Mouse (Mus musculus) urinary bladder, adult 2 months (tissue): ENCODE measurements around the gene Hps4. TPM values are rescaled to one million over a fixed set of nuclear protein-coding genes. Genes with fewer than 3 reads are reported as not detected.

ENCODE experiments used
- DNase-seq: peaks from one replicate; pipeline ENCODE4 v3.0.0; 2022; ENCODE audit warnings: low spot score
- polyA plus RNA-seq: library from polyadenylated mRNA; depleted of rRNA; stranded (reverse); fragments of >200 nt; gene quantifications from 2 replicates; pipeline ENCODE4 v1.2.3, GENCODE M21; 2012

The Hps4 gene
- polyA plus RNA-seq, 1 experiment, result 23.6 TPM

DNA sequence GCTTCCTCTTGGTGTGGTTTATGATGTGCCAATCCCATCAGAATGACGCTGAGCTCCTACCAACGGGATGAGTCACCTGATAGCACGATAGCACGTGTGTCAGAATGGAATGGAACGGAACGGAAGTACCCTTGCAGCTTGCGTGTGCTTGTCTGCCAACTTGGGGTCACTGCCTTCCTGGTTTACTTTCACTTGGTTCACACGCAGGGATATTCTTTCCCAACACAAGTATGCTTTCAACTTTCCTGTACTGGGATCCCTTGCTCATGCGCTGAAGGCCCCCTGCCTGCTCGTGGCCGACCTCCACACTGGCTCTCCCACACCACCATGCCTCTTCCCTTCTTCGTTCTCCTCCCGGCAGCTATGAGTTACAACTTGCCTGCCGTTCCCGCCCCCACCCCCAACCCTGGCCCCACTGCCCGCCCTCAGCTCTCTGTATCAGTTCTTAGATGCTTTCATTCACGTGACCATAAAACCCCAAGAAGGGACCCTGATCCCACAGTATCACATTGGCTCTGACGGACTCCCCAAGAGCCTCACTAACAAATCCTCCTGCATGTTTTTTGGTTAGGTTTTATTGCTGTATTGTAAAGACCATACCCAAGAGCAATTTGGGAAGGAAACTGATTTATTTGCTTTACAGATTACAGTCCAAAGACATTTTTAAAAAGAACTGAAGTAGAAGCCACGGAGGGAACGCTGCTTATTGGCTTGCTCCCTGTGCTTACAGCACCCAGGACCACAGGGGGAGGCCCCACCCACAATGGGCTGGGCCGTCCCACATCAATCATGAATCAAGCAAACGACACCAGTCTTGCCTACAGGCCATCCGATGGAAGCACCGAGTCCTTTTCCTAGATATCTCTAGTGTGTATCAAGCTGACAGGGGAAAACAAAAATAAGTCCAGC, 18.0 kb upstream of the Hps4 start:
- DNase-seq, result no peak

DNA sequence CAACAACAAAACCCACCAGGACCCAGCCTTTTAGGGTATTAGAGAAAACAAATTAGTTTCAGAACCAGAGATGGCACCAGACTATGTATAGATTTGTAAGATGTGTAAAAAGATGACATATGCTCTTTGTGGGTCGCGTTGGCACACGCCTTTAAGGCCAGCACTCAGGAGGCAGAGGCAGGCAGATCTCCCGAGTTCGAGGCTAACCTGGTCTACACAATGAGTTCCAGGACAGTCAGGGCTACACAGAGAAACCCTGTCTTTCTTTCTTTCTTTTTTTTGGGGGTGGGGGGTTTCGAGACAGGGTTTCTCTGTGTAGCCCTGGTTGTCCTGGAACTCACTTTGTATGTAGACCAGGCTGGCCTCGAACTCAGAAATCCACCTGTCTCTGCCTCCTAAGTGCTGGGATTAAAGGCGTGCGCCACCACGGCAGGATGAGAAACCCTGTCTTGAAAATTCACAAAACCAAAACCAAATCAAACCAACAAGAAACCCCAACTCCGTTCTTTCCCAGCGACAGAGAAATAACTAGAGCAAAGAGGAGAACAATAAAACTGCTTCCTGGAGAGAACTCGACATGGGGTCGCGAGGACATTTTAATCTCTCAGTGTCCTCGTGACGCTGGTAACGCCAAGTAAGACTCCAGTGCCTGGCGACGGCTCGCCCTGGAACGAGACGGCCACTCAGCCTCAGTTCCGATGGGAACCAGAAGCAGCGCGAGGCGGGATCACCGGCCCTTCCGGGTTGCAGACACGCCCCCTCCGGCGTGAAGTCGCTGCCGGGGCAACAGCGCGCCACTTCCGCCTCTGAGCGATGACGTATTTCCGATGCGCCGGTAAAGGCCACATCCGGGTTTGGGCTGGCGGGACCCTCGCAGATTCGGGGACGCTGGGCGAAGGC, 17.1 kb upstream of the Hps4 start, which contains the start of gene Tfip11:
Gene Tfip11, plus strand, starts transcription at position 813 of the 900 bp plus-strand sequence.
- peak; percentile 94 for DNase-seq

DNA sequence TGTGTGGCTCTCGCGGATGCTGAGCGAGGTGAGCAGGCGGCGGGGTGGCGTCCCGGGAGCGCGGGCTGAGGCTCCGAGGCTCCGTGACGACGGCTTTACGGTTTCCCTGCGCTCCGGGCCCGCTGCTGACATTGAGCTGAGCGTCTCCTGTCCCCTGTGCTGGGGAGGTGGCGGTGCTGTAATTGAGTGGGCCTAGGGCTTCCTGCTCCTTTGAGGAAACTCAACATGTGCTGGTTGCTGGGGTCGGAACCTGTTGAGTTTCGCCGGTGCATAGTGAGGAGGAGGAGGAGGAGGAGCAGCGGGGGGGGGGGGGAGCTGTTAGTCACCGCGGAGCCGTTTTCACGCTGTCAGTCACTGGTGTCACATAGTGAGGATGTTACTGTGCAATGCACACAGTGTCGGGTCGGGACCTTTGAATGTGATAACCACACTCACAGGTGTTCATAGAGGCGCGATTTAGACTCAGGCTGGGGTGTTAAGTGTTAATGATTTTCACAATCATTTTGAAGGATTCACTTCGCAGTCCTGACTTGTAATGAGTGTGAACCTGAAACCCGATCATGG, 16.4 kb upstream of the Hps4 start:
- DNase-seq, result no peak

DNA sequence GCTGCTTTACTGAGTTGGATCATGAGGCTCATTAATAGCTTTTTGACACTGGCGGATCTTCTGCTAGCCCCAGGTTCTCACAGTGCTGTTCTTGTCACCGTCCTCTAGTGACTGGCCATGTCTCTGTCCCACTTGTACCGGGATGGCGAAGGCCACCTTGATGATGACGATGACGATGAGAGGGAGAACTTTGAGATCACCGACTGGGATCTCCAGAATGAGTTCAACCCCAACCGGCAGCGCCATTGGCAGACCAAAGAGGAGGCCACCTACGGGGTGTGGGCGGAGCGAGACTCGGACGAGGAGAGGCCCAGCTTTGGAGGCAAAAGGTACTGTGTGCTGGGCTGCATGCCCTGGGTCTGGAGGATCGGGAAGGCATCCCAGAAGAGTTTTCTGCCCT, 15.0 kb upstream of the Hps4 start:
- DNase-seq, result no peak

DNA sequence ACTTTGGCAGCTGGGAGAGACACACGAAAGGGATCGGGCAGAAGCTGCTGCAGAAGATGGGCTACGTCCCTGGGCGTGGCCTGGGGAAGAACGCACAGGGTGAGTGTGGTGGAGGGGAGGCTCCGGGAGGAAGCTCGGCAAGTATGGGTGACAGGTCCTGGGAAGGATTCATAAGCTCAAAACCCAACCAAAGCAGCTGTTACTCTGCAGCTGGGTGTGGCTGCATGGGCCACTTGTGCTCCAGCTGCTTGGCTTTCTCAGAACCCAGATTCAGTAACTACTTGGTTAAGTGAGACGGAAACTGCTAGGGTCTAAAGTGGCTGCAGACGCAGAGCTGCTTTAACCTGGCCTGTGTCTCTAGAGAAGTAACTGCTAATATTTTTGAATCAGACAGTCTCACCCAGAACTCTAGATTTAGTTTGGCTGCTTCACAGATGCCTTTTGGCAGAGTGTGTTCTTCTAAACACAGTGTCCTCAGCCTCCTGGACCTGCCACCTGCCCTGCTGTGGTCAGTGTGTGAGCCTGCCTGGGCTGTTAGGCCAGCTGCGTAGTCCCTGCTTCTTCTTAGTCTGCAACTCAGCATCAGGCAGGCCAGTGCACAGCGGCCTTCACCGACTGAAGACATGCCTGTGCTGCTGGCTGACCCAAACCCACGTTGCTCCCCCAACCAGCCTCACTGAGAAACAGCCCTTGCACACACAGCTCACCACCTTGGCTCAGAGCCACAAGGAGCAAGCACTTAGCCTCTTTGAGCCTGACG, 12.9 kb upstream of the Hps4 start:
- DNase-seq, result no peak

DNA sequence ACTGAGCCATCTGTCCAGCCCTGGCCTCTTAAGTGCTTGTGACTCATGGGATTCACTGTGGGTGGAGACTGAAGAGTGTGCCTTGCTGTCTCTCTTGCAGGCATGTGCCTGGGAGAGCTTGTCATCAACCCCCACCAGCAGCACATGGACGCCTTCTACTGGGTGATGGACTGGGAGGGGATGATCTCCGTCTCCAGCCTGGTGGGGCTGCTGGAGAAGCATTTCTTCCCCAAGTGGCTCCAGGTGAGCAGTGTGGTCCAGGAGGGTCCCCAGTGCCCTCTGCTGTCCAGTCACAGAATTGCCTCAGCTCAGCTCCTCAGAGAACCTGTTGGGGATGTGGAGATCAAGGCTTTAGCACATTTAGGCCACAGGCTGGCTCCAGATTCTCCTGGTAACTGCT, 7.4 kb upstream of the Hps4 start:
- DNase-seq, result no peak

DNA sequence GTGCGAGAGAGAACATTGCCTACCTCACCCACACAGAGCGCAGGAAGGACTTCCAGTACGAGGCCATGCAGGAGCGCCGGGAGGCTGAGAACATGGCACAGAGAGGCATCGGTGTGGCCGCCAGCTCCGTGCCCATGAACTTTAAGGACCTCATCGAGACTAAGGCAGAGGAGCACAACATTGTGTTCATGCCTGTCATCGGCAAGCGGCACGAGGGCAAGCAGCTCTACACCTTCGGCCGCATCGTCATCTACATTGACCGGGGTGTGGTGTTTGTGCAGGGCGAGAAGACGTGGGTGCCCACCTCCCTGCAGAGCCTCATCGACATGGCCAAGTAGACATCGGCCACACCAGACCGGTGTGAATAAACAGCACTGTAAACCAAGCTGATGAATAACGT, 5.9 kb upstream of the Hps4 start:
- DNase-seq, result no peak

DNA sequence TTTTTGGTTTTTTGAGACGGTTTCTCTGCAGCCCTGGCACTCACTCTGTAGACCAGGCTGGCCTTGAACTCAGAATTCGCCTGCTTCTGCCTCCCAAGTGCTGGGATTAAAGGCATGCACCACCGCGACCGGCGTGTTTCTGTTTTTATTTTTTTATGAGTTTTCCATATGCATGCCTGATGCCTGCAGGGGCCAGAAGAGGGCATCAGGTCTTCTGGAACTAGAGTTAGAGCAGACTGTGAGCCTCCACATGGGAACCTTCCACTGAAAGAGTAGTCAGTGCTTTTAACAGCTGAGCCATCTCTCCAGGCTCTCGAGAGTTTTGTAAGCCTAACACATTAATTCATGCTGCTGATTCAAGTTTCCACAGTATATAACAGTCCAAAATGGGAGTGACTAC, 3.7 kb upstream of the Hps4 start:
- DNase-seq, result no peak

DNA sequence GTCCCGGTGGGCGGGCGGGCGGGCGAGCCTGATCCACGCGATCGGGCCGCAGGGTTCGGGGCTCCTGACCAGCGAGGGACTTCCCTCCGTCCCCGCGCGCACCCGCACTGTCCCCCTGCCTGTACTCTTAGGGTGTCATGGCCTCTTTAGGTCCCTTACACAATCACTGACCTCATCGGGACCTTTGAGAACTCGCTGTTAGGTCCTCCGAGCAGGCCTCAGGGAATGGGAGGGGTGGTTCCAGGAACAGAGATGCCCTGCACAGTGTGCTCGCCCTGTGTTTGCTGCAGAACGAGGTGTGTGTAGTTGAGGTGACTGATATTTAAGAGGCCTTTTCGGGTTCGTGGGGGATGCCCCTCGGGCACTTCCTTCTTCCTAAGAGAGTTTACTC, 317 bp downstream of the Hps4 start:
- DNase-seq, result no peak

DNA sequence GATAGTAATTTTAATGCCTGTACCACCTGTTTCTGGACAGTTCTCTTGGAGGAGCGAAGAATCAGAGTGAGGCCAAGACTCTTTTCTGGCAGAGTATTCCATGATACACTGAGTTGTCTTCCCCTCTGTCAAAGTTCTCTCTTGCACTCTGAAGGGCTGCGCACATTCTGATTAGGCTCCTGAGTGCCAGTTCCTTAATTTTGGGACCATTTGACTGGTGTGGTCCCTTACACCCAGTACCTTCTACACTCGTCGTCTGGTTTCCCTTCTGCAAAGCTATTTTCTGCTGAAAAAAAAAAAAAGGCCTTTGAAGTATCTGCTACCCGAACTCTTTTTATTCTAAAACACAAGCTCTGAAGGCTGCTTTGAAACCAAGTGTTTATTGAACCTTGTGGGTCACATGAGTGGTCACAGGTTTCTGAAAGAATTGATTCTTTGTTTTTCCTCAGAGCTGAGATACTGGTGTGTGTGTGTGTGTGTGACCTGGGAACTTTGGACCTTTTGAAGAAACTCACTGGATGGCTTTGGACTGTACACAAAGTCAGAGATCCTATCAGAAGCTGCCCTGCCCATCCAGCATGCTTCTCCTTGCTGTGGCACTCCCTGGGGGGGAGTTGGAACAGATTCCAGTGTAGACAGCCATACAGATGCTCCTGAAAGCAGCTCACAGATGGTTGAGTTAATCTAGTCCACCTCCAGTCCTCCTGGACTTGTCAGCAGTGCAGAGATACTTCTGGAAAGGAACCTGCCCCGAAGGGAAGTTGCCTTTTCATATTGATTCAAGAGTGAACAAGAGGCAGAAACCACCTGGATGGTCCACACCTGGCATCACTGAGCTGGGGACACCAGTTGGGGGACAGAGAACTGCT, 1.4 kb downstream of the Hps4 start:
- no peak for DNase-seq

DNA sequence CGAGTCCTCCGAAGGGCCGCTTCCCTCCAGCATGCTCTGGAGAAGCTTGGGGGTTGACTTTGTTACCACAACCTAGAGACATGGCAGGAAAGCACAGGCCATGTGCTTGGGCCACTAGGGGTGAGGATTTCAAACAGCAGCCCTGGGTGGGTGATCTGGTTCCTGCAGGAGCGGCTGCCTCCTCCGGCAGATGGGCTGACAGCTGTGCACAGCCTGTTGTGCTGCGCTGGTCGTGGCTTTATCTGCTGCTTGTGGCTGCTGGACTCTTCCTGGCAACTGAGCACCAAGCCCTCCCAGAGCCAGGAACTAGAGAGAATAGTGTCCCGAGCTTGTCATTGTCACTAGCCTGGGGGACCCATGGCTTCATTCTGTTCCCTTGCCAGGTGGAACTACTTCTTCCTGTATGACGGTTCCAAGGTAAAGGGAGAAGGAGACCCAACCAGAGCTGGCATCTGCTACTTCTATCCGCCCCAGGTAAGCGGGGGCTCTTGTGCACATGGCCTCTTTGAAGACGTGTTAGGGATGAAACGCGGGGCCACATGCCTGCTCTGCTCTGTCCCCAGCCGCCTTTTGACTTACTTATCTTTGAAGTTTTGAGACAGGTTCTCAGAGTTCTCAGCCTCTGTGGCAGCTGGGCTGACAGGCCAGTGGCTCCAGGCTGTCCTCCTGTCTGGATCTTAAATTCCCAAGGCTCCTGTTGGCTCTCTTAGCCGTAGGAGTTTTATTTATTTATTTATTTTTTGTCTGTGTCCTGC, 3.5 kb downstream of the Hps4 start:
- no peak for DNase-seq

DNA sequence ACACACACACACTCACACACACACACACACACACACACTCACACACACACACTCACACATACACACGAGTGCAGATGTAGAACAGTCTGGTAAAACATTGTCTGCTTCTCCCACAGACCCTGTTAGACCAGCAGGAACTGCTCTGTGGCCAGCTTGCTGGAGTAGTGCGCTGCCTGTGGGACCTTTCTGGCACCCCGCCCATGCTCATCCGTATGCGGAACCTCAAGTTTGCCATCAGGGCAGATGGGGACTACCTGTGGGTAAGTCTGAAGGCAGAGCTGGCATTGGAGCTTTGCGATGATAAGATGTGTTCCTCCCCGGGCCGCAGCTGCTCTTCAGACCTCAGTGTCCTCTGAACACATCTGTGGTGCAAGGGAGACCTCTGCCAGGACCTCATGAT, 6.3 kb downstream of the Hps4 start:
- DNase-seq, result no peak

DNA sequence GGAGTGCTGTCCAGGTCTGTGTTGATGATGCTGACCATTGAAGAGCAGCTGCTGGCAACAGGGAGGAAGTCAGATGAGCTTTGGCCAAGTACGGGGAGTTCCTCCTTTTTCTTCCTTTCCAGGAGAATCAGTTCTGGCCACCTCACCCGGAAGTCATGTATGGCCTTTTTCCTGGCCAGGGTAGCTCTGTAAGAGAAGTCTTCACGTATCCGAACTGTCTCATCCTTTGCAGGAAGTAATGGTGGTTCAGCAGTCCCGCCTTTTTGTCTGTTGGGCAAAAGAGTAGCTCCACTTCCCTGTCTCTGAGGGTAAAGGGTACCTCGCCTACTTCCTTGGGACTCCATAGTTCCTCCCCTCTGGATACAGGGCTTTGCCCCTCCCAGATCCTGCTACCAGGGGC, 12.6 kb downstream of the Hps4 start:
- no peak for DNase-seq

DNA sequence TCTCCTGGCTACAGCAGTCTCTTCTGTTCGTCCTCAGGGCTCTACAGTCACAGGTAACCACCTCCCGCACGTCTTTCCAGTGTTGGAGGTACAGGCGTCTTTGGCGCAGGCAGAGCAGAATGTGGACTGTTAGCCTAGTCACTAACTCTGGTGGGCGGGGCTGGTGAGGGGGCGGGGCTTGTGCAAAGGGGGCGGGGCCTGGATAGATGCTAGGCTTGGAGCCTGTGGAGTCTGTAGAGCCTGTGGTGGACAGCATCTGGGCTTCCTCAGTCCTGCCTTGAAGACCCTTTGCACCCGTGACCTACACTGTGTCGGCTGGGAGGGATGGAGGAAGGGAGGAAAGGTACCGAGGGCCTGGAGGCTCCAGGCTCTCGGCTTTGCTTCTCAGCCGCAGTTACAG, 13.0 kb downstream of the Hps4 start, which contains the start of gene Gm6583:
Gene Gm6583, minus strand, starts transcription at position 124 of the 400 bp plus-strand sequence.
- DNase-seq, result no peak

DNA sequence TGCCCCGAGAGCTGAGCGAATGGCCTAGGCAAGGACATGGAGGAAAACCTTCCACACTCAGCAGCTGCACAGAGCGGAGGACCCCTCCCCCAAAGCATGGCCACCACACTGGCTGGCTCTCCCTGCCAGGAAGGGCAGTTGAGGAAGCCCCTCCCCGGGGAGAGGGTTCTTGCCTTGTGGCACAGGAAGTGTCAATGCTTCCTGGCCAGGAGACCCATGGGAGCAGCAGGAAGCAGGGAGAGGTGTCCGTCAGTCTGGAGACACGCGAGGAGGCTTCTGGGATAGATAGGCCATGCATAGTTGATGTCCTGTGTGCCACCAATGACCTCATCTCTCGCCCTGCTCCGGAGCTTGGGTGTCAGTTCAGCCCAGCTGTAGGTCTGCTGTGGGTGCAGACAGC, 13.4 kb downstream of the Hps4 start:
- DNase-seq, result no peak

DNA sequence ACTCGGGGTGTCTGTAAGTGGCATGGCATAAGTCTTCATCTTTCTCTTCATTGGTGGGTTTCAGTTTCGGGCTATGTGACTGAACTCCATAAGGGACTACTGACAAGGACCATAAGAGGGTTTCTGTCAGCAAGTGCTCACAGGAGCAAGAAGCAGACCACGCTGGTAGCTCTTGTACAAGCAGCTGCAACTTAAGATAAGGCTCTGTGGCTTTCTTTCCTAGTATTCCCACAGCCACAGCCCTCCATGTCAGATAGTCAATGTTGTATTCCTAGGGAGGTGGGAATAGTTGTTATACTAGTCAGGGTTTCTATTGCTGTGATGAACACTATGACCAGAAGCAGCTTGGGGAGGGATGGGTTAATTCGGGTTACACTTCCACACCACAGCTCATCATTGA, 16.6 kb downstream of the Hps4 start:
- DNase-seq, result no peak

DNA sequence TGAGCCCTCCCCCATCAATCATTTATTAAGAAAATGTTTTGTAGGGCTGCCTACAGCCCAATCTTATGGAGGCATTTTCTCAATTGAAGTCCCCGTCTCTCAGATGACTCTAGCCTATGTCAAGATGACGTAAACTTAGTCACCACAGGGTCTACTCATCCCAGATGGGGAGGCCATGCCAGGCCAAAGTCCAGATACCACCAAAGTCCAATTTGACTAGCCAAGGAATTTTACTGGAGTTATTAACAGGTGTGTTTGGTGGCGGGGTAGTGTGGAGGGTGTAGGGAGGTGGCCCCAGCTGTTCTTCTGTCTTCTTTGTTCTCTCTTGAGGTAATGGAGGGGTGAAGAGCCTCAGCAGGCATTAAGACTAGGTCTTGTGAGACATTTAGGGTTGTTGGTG, 17.2 kb downstream of the Hps4 start:
- DNase-seq, result no peak

DNA sequence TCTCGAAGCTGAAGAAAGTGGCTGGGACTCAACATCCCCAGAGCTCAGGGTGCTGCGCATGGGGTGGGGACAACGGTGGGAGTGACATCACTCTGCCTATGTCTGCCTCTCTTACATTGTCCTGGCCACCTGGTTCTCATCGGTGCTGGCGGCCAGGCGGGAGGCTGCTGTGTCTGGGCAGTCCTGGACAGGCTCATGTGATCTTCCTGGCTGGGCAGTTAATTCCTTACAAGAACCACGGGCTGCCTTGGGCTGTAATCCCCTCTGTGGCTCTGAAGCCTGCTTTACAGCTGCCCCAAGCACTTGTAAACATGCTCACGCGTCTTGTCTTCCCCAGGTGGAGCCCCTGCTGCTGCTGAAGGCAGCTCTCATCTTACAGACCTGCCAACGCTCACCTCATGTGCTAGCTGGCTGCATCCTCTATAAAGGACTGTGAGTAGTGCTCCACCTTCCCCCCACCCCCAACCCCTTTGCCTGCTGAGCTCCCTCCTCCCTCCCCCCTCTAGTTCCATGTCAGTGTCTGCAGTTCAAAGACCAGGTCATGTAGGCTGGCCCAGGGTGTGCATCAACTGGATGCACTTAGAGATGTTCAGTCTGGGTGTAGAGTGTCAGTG, 21.4 kb downstream of the Hps4 start:
- DNase-seq, result no peak

DNA sequence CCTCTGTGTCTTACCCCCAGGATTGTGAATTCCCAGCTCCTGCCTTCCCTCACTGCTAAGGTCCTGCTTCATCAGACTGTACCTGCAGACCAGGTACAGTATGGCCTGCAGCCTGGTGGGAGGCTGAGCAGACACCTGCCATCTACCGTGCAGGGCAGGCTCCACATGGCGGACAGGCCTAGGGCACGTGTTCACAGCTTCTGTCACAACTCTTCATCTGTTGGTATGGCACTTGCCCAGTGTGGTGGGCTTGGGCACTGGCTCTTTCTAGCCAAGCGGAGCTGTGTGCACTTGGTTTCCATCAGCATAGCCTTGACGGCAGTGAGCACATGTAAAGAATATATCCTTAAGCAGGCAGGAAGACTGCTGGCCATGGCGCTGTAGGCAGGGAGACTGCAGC, 24.0 kb downstream of the Hps4 start:
- DNase-seq, result no peak
